Mouse (Mus musculus) small intestine, adult 2 months (tissue): ENCODE measurements around the gene Gzmm.

Experiments used
- CTCF ChIP-seq: fragments of 200-500 bp; IDR thresholded peaks from 2 replicates; pipeline ENCODE4 v1.5.1; 2012; ENCODE audit warnings: low read depth, mild to moderate bottlenecking, control low read depth, inconsistent platforms, low read length, moderate library complexity, mixed read lengths; ENCODE audit not compliant: insufficient replicate concordance, insufficient read length; ENCODE audit errors: extremely low read depth
- POLR2A ChIP-seq: fragments of 200-500 bp; IDR thresholded peaks from 2 replicates; pipeline ENCODE4 v1.6.1; 2012; ENCODE audit warnings: low read depth, mild to moderate bottlenecking, control low read depth, inconsistent platforms, low read length, moderate library complexity

- TF ChIP-seq POLR2A (no peak), CTCF (no peak)
These were observed 46.5 kb downstream of the Gzmm start for GRCm38 (mm10) chr10:79735361-79735760.
